Mouse (Mus musculus) ovary, postnatal 36 days (tissue): ENCODE data around the gene Hils1.
"Not testable (repeated sequence)": the region's sequence is repeated elsewhere in the genome, so short reads cannot be mapped to it uniquely, and the experiment has no call there.

Experiments
- DNase-seq: peaks from one replicate; pipeline ENCODE4 v3.0.0; 2022; ENCODE audit warnings: low spot score, mixed read lengths

Hils1 gene

DNA sequence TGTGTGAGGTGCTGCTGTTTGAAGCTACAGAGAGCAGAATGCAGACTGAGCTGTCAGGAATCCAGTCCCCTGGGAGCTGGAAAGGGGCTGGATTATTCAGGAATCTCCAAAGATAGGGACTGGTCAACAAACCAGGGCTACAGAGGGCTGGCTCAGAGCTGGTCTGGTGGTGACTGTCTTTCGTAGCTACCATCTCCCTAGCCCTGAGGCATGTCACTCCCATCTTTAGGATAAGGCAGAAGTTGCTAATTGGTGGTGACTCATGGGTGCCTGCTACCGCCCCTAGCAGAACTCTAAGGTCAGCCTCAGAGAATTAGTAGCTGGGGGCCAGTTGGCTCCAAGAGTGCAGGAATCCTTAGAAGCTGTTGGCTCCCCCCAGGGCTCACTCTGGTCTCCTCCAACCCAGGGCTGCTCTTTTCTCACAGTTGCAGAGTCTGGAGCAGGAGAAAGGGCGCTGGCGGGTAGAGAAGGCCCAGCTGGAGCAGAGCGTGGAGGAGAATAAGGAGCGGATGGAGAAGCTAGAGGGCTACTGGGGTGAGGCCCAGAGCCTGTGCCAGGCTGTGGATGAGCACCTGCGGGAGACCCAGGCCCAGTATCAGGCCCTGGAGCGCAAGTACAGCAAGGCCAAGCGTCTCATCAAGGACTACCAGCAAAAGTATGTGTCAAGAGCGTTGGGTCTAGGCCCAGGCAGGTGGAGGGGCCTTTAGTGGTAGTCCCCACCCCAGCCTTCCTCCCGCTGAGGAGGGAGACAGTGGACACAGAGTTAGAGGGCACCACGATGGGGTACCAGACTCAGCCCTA is 36.9 kb downstream of the Hils1 start:
- DNase-seq = peak; percentile 7

DNA sequence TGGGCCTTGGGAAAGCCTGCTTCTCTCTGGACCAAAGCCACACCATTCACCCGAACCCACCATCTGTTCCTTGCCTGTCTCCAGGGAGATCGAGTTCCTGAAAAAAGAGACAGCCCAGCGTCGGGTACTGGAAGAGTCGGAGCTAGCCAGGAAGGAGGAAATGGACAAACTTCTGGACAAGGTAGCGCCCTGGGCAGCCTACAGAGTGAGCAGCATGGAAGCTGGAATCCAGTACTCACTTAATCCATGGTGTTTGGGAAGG is 37.5 kb downstream of the Hils1 start:
- DNase-seq = no peak

DNA sequence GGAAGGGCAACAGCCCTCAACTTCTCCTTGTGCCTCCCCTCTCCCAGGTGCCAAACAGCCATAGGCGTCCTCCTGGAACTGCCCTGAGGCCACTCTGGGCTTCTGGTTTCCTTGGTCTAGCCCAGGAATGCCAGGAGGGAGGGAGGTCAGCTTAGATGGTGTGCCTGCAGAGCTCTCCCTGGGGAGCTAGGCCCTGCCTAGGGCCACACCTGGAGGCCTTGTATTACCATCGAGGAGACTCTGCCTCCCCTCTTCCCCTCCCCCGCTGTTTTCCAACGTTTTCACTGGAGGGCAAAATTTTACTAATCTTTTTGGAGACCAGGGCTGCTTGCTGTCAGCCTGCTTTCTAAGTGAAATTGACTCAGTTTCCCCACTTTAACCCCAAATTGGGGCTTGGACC is 38.6 kb downstream of the Hils1 start:
- no peak for DNase-seq

DNA sequence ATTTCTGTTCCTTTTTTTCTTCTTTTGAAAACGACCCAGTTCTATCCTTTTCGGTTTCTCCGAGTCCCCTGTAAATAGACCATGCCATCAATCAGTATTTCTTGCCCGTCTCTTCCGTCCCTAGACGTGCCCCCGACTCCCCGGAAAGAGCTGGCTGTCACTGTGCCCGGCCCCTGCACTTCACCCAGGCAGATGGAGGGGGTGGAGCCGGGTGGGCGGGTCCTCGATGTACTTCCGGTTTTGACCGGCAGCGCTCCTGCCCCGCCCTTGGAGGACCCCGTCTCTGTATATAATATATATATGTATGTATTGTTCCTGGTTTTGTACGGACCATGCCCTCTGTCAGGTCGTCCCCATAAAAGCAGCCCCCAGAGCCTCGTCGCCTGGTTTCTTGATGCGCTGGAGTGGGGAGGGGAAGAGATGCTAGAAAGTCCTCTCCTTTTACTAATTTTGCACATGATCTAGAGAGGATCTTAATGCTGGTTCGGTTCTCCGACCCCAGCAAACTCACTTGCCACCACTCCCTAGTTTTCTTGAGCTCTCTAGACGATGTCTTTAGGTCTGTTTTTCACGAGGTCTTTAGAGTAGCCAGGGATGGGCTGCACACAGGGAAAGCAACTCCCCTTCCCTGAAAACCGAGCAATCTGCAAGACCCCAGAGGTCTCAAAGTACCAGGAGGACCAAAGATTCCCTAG is 39.3 kb downstream of the Hils1 start:
- DNase-seq = peak; percentile 81

DNA sequence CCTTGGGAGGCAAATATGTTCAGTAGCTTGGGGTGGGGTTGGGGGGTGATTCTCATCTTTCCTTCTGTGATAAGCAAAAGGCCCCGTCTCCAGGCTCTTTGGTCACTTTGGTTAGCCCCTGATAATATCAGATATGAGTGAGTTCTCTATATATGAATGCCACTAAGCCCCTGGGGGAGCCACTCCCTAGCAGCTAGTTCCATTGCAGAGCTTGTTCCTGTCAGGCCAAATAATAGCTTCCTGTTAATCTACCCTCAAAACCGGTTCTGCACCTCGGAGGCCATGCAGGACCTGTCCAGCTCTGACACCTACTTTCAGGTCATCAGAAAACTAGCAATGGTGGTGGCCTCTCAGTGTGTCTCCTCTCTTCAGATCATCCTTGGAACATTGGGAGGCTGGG is 40.0 kb downstream of the Hils1 start:
- no peak for DNase-seq

DNA sequence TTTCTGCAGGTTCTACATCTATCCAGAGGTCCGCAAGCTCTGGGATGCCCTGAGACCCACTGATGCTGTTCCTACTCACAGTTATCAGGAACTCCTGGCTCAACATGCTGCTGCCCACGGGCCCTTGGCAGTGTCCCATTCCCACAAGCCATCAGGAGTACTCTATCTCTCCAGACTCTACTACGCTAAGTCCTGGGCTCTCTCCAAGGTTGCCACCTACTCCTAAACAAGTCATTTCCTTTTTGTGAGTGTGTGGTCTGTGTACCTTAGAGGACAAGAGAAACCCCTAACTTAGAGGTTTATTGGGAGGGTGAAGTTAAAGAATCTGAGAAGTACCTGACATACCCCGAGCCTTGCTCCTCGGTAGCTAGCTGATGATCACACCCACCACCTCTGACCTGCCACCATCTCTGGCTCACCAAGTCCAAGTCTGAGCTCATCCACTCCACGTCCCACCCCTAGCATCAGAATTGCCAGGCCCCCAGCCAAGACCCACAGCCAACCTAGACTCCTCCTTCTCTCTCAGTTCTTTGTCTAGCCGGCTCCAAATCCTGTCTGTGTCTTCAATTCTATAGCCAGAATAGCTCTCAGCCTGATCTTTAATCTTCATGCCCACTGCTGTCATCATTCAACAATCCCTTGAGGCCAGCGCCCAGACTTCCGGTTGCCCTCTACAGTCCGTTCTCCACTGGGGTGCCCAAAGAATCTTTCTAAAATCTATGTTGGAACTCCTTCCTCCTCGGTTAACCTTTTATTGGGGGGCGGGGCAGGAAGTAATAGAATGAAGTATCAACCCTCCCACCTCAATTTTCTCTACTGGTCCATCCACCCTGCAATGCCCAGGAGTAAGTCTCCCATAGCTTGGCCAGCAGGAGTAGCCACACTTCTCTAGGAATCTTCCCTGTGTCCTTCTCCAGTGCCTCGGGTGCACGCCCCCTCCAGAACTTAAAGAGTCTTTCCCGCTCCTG is 41.6 kb downstream of the Hils1 start:
- no peak for DNase-seq

DNA sequence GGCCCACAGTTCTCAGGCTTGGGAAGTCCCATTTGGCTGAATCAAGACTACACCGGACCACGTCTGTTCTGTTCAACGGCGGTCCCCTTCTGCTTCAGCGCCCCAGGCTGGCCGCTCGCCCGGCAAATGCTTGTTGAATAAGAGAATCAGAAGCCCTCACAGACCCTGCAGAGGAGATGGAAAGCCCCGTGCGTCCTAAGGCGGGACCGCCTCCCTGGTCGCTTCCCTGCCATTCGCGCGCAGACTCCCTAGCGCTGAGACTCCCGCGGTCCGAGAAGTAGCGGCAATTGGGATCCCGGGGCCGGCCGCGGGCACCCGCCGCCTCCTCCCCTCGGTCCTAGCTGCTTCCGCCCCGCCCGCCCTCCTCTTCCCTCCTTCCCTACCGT is 42.2 kb downstream of the Hils1 start, which contains the start of gene Samd14:
Samd14 (plus strand) TSS at position 251 of the 386 bp plus-strand sequence.
- peak; percentile 71 for DNase-seq

DNA sequence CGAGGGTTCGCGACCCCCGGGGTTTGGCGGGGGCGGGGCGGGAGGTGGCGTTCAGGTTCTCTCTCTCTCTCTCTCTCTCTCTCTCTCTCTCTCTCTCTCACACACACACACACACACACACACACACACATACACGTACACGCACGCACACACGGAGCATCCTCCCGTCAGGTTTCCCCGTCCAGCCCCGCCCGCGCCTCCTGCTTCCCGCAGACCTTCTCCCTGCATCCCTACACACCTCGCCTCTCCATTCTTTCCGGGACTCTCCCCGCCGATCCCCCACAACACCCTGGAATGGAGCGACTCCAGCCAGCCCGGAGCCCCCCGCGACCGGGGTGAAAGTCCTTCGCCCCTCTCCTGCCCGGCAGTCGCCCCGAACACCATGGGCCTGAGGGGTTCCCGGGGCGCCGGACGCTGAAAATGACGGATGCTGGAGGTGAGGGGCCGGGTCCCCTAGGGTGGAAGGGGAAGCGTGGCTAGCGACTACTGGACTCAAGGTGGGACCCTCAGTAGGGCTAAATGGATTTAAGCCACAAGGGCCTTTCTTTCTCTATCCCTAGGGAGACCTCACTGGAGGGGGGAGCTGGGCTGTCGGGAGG is 42.8 kb downstream of the Hils1 start:
- no peak for DNase-seq

DNA sequence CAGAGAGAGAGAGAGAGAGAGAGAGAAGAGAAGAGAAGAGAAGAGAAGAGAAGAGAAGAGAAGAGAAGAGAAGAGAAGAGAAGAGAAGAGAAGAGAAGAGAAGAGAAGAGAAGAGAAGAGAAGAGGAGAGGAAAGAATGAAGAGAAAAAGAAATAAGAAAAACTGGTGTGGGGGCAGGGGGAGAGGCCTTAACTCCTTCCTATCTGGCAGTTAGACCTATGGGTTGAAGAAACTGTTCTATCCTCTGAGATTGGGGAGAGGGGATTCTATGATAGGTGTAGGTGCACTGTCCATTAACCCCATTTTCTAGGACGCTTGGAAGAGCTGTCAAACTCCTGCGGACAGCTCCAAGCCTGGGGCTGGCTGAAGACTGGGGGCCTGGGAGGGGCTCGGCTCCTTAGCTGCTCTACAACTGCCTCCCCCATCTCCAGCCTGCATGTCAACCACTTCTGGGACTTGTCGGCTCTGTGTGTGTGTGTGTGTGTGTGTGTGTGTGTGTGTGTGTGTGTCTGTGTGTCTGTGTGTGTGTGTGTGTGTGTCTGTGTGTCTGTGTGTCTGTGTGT is 43.5 kb downstream of the Hils1 start:
- DNase-seq = not testable (repeated sequence)

DNA sequence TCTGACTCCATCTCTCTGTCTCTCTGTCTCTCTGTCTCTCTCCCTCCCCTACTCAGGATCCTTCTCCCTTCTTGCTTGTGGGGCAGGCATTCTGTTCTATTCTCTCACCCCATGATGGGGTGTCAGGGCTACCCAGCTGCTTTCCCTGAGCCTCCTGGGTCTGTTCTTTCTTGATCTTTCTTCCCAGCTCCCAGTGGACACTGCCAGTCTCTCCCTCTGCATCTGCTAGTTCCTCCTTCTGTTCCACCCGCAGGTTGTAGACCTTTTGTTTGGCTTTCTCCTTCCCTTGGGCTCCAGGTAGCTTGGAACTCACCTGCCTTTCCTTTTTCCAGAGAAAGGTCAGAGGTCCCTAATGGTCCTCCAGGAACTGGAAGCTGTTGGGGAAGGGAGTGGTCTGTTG is 44.0 kb downstream of the Hils1 start:
- DNase-seq = no peak

DNA sequence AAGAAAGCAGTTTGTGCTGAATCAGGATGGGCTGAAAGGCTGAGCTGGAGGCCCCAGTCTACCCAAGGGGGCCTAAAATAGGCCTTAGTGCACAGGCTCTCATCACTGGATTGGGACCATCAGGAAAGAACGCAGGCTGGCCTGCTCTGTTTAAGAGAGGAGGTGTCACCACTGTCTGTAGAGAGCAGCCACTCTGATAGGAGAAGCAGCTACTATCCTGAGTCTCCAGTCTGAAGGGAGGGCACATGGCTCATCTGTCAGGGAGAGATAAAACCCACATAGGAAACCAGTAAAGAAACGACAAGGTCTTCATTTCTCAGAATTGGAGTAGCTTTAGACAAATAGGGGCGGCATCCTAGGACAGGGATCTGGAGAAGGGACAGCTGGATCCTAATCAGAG is 44.7 kb downstream of the Hils1 start:
- no peak for DNase-seq

DNA sequence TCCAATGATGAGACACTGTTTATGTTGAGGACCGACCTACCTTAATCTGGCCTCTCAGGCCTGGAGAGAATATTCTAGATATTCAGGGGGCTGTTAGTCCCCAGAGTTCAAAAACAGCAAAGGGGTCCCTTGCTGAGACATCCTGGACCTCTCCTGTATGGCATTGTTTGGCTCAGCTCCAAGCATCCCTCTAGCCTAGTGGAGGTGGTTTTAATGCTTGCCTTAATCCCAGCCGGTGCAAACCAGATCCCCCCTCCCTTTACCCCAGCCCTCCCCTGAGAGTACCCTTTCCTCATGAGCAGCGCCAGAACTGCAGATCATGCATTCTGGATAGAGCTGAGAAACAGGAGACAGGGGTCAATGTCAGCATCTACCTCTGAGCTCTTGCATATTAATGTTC is 45.1 kb downstream of the Hils1 start:
- no peak for DNase-seq

DNA sequence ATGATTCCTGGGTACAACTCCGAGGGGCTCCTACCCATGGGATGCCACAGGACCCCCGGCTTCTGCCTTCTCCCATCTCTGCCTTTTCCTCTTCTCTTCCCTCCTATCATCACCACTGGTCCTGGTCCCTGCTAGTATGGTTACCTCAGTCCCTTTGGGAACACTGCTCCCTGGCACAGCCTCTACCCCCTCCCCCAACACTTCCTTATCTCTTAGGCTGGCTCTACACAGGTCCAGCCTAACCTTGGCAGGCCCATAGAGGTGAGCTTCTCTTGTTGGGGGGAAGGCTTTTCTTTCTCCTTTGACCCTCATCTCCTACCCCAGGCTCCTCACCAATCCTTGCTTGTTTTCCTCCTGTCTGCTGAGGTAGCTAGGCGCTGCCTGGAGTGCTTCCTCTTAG is 48.1 kb downstream of the Hils1 start:
- no peak for DNase-seq
